Mouse (Mus musculus): Measurements from ENCODE around the gene Crybb2. TPM values are rescaled to one million over a fixed set of nuclear protein-coding genes. Genes with fewer than 3 reads are reported as not detected.
A peak's percentile ranks its signal among the peaks of the same experiment; 100 is the strongest.
"Not testable (repeated sequence)": the region's sequence is repeated elsewhere in the genome, so short reads cannot be mapped to it uniquely, and the experiment has no call there.

The Crybb2 gene
- not detected for total RNA-seq (2021)

DNA sequence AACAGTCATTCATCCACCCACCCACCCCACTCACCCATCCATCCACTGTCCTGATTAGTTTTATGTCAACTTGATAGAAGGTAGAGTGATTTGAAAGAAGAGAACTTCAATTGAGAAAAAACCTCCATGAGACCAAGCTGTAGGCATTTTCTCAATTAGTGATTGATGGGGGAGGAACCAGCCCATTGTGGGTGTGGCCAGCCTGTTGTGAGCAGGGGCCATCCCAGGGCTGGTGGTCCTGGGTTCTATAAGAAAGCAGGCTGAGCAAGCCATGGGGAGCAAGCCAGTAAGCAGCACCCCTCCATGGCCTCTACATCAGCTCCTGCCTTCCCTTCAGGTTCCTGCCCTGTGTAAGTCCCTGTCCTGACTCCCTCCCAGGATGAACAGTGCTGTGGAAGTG lies at the start of gene Crybb2:
Crybb2 (minus strand) TSS at position 101 of the 400 bp plus-strand sequence.
- no peak for DNase-seq (ENCODE audit: extremely low spot score in 1 of 2, low spot score in 1 of 2)

DNA sequence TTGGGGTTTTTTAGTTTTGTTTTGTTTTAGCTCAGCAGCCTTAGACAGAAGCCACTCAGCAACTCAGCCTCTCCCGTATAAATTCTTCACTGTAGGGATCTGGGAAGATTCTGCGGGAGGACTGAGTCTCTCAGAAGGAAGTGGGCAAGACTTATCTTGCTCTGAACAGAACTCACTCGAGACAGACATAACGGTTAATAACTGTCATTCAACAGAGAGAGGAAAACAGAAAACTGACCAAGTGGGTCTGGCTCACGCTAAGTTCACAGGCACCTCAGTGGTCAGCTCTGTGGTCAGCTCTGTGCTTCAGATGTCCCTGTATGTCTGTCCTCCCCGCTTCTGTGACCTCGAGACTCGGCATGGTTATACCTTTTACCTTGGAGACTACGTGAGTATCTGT lies 49.4 kb upstream of the Crybb2 start:
- no peak for DNase-seq (ENCODE audit: extremely low spot score in 1 of 2, low spot score in 1 of 2)

DNA sequence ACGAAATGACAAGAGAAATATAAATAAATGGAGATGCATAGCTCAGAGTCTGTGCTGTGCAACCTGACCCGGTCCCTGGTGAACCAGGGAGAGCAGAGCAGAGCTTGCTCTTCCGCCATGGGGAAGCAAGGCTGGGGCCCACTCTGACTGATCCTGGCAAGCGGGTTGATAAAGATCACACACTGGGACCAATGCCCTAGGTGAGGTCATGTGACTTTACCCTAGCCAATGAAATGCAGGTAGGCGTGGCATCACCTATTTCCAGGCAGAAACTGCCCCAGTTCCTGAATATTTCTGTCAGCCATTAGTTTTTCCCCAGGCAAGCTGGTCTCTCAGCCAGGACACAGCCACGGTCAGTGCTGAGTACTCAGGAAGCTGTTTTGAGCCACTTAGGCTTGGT lies 48.8 kb upstream of the Crybb2 start:
- no peak for DNase-seq (ENCODE audit: extremely low spot score in 1 of 2, low spot score in 1 of 2)

DNA sequence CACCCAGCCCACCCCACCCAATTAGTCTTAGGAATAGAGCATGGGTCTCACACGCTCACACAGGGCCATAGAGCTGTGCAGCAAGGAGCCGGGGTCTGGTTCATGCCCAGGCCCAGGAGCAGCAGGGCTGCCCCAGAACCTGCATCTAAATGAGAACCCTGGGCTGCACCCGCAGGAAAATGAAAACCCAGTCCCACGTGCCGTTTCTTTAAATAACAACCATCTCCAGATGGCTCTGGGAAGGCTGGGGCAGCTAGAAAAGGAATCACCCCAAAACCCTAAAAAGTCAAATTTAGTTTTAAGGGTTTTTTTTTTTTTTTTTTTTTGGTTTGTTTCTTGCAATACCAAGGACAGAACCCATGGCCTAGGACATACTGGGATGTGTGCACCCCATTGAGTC lies 47.4 kb upstream of the Crybb2 start:
- DNase-seq (ENCODE audit: extremely low spot score in 1 of 2, low spot score in 1 of 2): no peak

DNA sequence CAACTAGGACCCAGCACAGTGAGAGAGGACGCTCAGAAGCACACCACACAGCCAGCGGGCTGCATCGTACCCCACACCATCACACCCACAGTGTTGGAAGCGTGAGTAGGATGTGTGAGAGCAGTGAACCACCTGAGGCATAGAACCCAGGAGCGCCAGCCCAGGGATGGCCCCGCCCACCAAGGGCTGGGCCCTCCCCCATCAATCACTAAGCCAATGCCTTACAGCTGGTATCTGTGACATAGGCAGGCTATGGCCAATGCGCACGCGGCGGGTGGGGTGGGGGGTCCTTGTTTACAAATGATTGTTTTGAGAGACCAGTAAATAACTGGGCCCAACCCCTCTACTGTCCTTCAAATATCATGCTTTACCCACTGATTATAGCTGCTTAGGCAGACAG lies 46.0 kb upstream of the Crybb2 start:
- no peak for DNase-seq (ENCODE audit: extremely low spot score in 1 of 2, low spot score in 1 of 2)

DNA sequence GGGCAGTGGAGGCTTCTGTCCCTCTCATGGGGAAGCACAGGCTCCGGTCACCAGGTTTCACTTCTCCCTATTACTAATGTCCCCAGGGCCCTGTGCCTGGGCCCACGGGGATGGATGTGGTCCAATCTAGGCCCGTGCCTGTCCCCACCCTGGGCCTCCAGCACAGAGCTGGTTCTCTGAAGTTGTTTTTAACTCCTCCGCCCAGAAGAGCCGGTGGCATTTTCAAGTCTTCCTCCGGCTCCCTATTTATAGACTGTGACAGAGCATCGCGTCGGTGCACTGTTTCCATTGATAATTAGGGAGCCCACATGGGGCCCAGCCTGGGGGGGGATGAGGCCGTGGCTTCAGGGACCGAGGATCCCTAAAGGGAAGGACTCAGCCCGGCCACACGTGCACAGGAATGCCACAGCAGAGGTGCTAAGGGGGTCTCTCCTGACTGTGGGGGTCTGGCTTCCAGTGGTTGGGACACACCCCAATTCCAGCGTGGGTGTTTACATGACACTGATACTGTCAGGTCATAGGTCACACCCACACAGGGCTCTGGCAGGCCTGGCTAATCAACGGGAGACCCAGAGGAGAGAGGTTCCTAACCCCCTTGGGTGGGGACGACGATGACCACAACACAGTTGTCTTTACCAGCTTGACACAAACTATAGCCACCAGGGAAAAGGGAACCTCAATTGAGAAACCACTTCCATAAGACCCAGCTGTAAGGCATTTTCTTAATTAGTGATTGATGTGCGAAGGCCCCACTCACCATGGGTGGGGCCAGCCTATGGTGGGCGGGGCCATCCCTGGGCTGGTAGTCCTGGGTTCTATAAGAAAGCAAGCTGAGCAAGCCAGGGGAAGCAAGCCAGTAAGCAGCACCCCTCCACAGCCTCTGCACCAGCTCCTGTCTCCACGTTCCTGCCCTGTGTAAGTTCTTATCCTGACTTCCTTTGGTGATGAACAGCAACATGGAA lies 44.6 kb upstream of the Crybb2 start:
- DNase-seq (ENCODE audit: extremely low spot score in 1 of 2, low spot score in 1 of 2): no peak

DNA sequence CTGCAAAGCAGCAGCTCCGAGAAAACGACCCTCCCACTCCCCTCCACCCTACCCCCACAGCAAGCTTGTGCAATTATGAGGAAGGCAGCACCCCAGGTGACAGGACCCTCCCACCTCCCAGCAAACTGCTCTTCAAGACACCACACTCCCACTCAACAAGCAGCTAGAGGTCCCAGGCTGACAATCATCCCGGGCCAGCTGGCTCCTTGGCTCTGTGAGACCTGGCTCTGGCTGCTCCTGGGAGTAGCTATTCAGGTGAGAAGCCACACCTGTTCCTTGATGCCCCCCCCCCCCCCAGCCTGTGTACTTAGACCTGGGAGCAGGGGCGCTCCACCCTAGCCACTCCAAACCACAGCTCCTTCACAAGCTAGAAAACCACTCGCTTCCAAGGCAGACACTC lies 43.2 kb upstream of the Crybb2 start:
- DNase-seq (ENCODE audit: extremely low spot score in 1 of 2, low spot score in 1 of 2): no peak

DNA sequence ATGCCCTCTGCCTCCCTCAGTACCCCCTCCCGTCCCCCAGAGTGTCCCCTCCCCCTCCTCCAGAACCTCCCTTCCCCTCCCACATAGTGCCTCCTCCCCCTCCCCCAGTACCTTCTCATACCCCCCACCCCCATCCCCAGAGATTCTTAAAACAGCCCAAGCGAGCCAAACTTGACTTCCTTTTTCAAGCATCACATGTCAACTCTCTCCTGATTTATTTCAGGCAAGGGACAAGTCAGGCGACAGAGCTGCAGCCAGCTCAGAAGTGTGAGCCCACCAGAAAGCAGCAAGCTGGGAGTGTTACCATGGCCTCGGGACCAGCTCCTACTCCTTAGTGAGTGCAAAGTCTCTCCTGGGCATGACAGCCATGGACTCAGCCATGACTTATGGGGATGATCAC lies 41.4 kb upstream of the Crybb2 start:
- DNase-seq (ENCODE audit: extremely low spot score in 1 of 2, low spot score in 1 of 2): no peak

DNA sequence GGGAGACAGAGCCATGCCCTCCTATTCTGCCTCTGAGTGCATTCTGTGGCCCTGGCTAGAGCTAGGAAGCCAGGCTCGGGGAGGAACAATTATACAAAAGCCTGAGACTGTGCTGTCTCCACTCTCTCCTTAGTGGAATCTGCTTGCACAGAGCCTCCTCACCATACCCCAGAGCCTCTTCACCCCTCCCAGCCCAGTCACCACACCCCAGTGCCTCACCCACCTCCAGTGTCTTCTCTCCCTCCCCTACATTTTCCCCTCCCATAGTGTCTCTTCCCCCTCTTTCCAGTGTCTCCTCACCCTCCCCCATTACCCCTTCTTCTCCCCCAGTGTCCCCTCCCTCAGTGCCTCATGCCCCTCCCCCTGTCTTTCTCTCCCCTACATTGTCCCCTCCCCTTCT lies 41.0 kb upstream of the Crybb2 start:
- DNase-seq (ENCODE audit: extremely low spot score in 1 of 2, low spot score in 1 of 2): no peak

DNA sequence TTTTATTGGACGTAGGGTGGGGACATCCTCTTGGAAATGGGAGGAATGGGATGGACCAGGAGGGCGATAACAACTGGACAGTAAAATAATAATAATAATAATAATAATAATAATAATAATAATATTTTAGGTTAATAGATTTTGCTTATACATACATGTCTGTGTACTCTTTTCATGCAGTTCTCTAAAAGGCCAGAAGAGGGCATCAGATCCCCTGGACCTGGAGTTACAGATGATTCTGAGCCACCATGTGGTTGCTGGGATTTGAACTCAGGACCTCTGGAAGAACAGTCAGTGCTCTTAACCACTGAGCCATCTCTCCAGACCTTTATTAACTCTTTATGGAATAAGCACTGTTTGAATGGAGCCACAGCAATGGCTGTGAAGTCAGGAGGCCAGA lies 39.7 kb upstream of the Crybb2 start:
- not testable (repeated sequence) for DNase-seq (ENCODE audit: extremely low spot score in 1 of 2, low spot score in 1 of 2)

DNA sequence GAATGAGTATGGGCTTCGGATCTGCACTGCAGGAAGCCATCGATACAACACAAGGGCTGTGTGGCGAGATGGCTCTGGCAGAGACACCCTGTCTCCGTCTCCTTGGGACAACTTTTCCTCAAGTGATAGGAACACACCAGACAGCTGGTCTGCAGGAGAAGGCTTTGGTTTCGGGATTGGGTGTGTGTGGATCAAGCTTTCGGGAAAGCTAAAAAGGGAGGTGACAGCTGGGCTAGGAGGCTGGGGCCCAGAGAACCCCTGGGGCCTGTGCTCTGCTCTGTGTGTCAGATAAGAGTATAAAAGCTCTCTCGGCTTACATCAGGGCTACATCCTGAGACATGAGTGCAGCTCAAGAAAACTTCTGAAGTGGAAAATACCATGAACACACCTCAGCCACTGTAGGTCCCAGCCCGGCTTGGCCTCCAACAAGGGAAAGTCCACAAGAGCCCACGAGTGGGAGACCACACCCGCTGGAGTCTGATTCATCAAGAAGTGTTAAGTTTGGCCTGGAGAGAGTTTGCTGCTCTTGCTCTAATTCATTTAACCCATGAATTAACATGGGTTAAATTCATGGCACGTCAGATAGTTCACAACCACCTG lies 38.3 kb upstream of the Crybb2 start:
- no peak for DNase-seq (ENCODE audit: extremely low spot score in 1 of 2, low spot score in 1 of 2)

DNA sequence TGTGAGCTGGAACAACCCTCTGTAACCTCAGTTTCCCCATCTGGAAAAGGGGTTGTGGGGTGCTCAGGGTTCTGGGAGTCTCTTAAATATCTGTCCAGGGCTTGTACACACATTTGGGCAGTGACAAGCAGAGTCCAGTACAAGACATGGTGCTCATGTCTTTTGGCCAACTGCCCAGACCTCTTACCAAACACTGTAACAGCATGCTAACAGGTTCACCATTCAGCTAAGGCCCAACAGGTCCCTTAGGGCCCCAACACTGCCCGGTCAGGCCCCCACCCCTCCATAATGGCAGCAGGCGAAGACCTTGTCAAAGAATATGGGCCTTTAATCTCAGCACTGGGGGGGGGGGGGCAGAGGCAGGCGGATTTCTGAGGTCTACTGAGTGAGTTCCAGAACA lies 37.8 kb upstream of the Crybb2 start:
- no peak for DNase-seq (ENCODE audit: extremely low spot score in 1 of 2, low spot score in 1 of 2)

DNA sequence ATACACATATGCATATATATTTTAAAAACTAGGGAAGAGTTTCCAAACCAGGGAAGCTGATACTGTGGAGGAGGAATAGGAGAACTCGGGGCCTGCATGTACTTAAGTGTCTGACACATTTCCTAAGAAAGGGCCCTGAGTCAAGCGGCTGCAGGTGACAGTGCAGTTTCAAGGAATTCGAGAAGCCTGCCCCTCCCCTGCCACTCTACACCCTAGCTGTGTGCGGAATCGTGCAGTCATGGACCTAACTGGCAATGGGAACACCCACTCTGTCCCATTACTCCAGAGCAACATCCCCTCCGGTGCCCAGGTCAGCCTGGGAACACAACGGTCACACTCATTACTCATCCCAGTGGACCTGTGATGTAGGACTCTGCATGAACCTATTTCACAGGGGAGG lies 36.7 kb upstream of the Crybb2 start:
- no peak for DNase-seq (ENCODE audit: extremely low spot score in 1 of 2, low spot score in 1 of 2)

DNA sequence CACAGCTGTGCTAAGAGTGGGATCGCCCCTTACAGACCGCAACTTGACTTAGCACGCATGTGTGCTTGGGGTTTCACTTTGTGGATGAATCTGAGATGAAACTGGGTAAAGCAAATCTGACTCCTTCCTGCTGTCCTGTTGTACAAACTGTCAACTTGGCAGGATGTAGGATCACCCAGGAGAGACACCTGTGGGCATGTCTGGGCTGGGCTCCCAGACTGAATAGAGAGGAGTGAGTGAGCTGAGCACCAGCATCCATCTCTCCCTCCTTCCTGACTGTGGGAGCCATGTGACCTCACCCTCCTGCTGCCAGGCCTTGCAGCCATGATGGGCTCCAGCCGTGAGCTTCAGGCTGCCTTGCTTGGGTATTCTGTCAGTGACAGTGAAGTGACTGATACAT lies 35.6 kb upstream of the Crybb2 start:
- no peak for DNase-seq (ENCODE audit: extremely low spot score in 1 of 2, low spot score in 1 of 2)

DNA sequence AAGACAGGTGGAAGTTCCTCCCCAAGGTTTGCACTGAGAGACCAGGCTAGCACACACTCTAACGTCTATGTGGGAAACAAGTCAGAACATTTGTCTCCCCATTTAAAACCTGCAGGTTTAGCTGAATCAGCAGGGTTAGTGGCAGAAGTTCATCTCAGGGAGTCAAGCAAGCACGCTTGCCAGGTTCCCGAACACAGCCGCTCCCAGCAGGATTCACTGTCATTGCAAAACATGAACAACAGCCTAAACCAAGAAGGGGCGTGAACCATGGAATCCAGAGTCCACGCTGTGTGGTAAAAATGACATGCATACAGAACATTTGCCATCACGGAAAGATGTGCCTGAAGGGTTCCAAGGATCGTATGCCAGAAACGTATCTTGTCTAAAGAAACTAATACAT lies 35.1 kb upstream of the Crybb2 start:
- DNase-seq (ENCODE audit: extremely low spot score in 1 of 2, low spot score in 1 of 2): no peak

DNA sequence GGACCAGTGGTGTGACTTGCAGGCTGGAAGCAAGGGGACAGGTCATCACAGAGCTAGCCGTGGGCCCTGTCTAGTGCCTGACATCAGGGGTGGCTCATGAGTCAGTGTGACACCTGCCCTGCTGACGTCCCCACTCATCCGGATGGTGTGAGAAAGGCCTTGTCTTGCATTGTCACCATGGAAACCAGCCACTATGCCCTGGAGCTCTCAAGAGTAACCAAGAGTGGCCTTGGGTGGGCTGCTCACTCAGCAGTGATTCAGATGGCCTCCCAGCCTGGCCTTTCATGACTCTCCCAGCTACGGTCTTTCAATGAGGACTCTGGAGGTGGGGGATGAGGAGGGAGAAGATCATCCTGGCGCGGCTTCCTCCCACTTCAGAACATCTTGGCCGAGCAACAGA lies 32.5 kb upstream of the Crybb2 start:
- DNase-seq (ENCODE audit: extremely low spot score in 1 of 2, low spot score in 1 of 2): no peak

DNA sequence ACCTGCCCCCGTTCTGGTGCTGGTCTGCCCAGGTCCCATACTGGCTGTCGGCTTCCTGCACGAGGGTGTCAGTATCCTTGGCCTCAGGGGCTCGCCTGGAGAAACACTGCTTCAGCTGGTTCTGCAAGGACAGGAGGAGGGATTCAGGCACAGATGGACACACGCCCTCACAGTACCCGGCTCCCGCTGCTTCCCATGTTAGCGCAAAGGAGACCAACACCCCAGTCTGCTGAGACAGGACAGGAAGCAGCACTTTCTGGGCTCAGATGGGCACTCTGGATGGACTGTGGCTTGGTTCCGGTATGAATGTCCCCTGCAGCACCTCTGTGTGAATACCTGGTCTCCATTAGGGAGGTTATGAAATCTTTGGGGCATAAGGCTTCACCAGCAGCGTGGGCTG lies 31.5 kb upstream of the Crybb2 start:
- DNase-seq (ENCODE audit: extremely low spot score in 1 of 2, low spot score in 1 of 2): no peak

DNA sequence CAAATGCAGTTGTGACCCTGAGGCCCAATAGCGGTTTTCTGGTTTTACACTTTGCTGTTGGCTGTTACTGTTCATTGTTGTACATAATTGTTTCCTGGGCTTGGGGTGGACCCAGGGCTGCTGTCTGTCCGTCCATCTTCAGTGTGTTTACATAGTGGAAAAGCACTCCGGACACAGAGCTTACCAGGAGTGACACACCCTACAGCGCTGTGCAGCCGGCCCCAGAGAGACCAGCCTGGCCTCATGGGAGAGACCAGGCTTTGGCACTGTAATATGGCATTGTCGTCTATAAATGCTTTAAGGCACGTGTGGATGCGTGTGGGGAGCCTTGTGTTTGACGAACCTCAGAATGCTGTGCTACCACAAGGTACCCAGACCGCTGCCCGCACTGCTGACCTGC lies 30.5 kb upstream of the Crybb2 start:
- DNase-seq (ENCODE audit: extremely low spot score in 1 of 2, low spot score in 1 of 2): no peak

DNA sequence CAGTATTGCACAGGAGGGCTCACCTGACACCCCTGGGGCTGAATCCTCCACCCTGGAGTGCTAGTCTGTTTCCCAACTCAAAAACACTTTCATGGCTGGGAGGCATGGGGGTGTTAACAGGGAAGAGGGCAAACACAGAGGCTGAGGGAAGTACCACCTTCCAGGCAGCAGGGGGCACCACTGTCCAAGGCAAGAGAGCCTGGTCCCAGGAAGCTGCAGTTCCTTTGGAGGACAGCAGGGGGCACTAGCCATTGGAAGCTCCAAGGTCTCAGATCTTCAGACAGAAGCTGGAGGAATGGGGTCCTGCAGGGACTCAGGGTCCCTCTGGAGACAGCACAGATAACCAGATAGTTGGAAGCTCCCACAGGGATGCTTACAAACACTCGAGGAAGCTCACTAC lies 29.6 kb upstream of the Crybb2 start:
- peak; percentile 98 to 99 for DNase-seq (ENCODE audit: extremely low spot score in 1 of 2, low spot score in 1 of 2)

DNA sequence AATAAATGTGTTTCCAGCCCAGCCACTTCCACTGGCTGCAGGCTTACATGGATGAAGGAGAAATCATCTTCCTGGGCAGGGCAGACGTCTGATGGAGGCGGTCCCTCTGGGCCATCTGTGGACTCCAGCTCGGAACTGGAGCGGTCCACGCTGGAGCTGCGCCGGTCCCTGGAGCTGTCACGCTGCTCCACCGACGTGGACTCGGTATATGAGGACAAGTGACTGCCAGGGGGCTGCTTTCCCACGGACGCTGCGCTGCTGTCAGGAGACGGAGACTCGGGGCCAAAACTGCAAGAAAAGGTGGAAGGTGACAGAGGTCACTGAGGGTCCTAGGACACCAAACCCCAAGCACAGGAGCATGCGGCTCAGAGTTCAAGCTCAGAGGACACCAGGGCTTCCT lies 27.6 kb upstream of the Crybb2 start:
- no peak for DNase-seq (ENCODE audit: extremely low spot score in 1 of 2, low spot score in 1 of 2)

DNA sequence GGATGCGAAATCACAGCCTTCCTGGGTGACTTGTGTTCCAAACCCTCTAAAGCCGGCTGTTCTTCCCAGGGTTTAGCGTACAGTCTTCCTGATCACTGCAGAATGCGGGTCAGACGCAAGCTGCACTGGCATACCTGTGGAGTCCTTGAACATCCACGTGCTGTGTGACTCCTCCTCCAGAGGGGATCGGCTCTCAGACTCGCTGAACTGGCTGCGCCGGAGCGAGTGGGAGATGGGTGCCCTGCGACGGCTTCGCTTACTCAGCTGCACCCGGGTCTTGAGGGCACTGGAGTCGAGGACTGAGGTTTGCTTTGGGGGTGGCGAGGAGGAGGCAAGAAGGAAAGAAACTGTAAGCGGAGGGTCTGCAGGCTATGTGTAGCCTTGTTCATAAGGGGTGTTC lies 25.5 kb upstream of the Crybb2 start:
- DNase-seq (ENCODE audit: extremely low spot score in 1 of 2, low spot score in 1 of 2): no peak

DNA sequence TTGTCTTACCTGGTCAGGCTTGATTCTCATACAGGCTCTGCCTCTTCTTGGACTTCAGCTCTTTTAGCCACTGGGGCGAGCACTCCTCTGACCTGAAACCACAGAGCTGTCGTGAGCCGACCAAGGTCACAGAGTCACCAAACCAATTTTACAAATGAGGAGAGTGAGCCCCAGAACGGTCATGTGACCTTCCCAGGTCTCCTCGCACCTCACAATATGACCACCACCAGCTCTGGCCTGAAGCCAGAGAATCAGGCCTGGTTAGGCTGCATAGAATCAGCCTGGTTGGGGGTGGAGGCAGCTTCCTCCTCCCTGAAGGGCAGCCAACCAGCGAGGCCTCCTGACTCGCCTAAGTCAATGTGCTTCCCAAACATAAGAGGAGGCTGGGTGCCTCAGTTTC lies 22.5 kb upstream of the Crybb2 start:
- DNase-seq (ENCODE audit: extremely low spot score in 1 of 2, low spot score in 1 of 2): no peak

Measured in layer of hippocampus, postnatal 25 days (tissue).